Mouse (Mus musculus): ENCODE data around the gene Ccdc194. TPM values are rescaled to one million over a fixed set of nuclear protein-coding genes. Genes with fewer than 3 reads are reported as not detected.
"Not testable (repeated sequence)": the region's sequence is repeated elsewhere in the genome, so short reads cannot be mapped to it uniquely, and the experiment has no call there.

Ccdc194 gene
- total RNA-seq, 1 experiment from 2014 or later = not detected

- not testable (repeated sequence) for ATAC-seq (ENCODE audit: extremely low read depth, insufficient number of reproducible peaks, low FRiP score, poor library complexity, severe bottlenecking)
Measured at GRCm38 (mm10) chr8:71519037-71519825, 6.3 kb downstream of the Ccdc194 start.

- ATAC-seq (ENCODE audit: extremely low read depth, insufficient number of reproducible peaks, low FRiP score, poor library complexity, severe bottlenecking) = no peak
Measured at GRCm38 (mm10) chr8:71516786-71517185, 8.7 kb downstream of the Ccdc194 start.

GRCm38 (mm10) chr8:71515043-71515442, 10.5 kb downstream of the Ccdc194 start:
- ATAC-seq (ENCODE audit: extremely low read depth, insufficient number of reproducible peaks, low FRiP score, poor library complexity, severe bottlenecking) = no peak

- ATAC-seq (ENCODE audit: extremely low read depth, insufficient number of reproducible peaks, low FRiP score, poor library complexity, severe bottlenecking) = no peak
Measured at GRCm38 (mm10) chr8:71513018-71513754, 12.3 kb downstream of the Ccdc194 start.

GRCm38 (mm10) chr8:71511644-71512043, 13.9 kb downstream of the Ccdc194 start, which contains the start of gene Plvap:
Plvap (minus strand) TSS chr8:71511752.
- ATAC-seq (ENCODE audit: extremely low read depth, insufficient number of reproducible peaks, low FRiP score, poor library complexity, severe bottlenecking) = no peak

- no peak for ATAC-seq (ENCODE audit: extremely low read depth, insufficient number of reproducible peaks, low FRiP score, poor library complexity, severe bottlenecking)
Measured at GRCm38 (mm10) chr8:71509316-71509715, 16.2 kb downstream of the Ccdc194 start.

GRCm38 (mm10) chr8:71507589-71508104, 17.9 kb downstream of the Ccdc194 start:
- ATAC-seq (ENCODE audit: extremely low read depth, insufficient number of reproducible peaks, low FRiP score, poor library complexity, severe bottlenecking) = no peak

GRCm38 (mm10) chr8:71505979-71506378, 19.5 kb downstream of the Ccdc194 start:
- ATAC-seq (ENCODE audit: extremely low read depth, insufficient number of reproducible peaks, low FRiP score, poor library complexity, severe bottlenecking) = no peak

- no peak for ATAC-seq (ENCODE audit: extremely low read depth, insufficient number of reproducible peaks, low FRiP score, poor library complexity, severe bottlenecking)
Measured at GRCm38 (mm10) chr8:71505326-71505725, 20.2 kb downstream of the Ccdc194 start.

GRCm38 (mm10) chr8:71504349-71504748, 21.2 kb downstream of the Ccdc194 start:
- ATAC-seq (ENCODE audit: extremely low read depth, insufficient number of reproducible peaks, low FRiP score, poor library complexity, severe bottlenecking) = no peak

GRCm38 (mm10) chr8:71498816-71499690, 26.5 kb downstream of the Ccdc194 start:
- no peak for ATAC-seq (ENCODE audit: extremely low read depth, insufficient number of reproducible peaks, low FRiP score, poor library complexity, severe bottlenecking)

- no peak for ATAC-seq (ENCODE audit: extremely low read depth, insufficient number of reproducible peaks, low FRiP score, poor library complexity, severe bottlenecking)
Measured at GRCm38 (mm10) chr8:71497881-71498501, 27.5 kb downstream of the Ccdc194 start.

- no peak for ATAC-seq (ENCODE audit: extremely low read depth, insufficient number of reproducible peaks, low FRiP score, poor library complexity, severe bottlenecking)
Measured at GRCm38 (mm10) chr8:71497077-71497645, 28.4 kb downstream of the Ccdc194 start.

GRCm38 (mm10) chr8:71496481-71496880, 29.0 kb downstream of the Ccdc194 start:
- ATAC-seq (ENCODE audit: extremely low read depth, insufficient number of reproducible peaks, low FRiP score, poor library complexity, severe bottlenecking) = no peak

GRCm38 (mm10) chr8:71495811-71496210, 29.7 kb downstream of the Ccdc194 start:
- ATAC-seq (ENCODE audit: extremely low read depth, insufficient number of reproducible peaks, low FRiP score, poor library complexity, severe bottlenecking) = no peak

GRCm38 (mm10) chr8:71495039-71495438, 30.5 kb downstream of the Ccdc194 start:
- peak; percentile 79 for ATAC-seq (ENCODE audit: extremely low read depth, insufficient number of reproducible peaks, low FRiP score, poor library complexity, severe bottlenecking)

GRCm38 (mm10) chr8:71488454-71488853, 37.1 kb downstream of the Ccdc194 start:
- ATAC-seq (ENCODE audit: extremely low read depth, insufficient number of reproducible peaks, low FRiP score, poor library complexity, severe bottlenecking) = peak; percentile 84
